Mouse (Mus musculus): ENCODE measurements around the gene Dolk.
A peak's percentile ranks its signal among the peaks of the same experiment; 100 is the strongest.

Gene Dolk

DNA sequence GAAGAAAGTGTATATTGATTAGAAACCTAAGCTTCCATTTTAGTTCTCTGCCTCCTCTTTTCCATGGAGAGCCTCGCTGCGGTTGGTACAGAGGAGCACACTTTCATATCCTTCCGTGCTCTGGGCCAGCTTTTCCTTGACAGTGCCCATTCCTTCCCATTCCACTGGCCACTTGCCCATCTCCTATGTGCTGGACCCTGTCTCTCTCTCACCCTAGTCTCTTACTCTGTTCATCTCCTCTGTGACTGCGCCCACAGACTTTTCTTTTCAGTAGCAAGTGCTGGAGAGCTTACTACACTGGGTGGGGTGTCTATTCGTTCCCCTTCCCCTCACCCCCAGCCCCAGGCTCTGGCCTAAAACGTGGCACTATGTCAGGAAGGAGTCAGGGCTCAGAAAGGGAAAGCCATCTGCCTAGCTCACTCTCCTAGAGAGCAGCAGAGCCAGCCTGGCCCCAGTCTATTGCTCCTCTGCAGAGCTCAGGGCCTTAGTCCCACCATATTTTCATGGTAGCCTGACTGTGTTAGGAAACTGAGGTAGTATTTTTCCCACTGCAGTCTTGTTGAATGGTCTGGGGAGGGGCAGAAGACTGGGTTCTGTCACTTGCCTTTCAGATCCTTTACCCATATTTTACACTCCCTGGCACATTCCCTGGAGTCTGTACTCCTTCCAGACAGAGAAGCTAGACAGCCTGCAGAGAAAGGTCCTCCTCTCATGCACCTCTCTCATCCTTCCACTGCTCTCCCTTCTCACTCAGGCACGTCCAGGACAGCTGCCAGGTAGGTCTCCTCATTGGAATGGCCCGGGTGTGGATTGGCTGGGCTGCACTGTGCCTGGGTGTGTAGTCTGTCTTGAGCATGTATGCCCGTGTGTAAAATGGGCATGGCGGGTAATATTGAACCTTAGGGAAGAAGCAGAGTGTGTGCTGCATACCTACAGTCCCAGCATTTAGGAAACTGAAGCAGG, 35.7 kb downstream of the Dolk start:
- no peak for DNase-seq (ENCODE audit: low spot score in 2 of 2)

DNA sequence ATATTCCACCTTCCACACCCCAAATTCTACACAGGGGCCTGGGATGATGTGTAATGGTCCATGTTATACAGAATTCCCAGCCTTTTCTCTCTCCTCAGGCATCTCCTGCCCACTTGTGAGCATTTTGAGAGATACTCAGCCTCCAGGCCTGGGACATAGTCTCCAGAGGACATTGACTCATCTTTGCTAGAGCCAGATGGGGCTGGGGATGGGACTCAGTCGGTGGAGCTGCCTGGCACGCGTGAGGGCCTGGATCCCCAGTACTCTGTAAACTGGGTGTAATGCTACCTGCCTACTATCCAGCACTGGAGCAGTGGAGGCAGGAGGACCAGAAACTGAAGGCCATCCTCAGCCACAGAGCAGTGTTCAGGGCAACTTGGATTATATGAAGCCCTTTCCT, 37.0 kb downstream of the Dolk start:
- no peak for DNase-seq (ENCODE audit: low spot score in 2 of 2)

DNA sequence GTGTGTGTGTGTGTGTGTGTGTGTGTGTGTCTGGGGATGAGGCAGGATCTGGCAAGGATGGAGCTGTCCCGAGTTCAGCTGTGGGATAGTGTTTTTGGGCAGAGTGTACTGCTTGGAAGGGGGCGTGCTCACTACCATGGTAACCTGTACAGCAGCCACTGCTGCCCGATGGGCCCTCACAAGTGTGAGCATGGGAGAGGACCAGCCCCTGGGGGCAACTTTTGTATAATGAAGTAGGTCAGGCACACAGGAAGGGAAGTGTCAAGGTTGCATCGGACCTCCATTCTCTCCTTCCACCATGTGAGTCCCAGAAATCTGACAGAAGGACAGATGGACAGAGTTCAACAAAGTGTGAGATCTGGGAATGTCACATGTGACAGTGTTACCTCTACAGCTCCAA, 38.5 kb downstream of the Dolk start:
- no peak for DNase-seq (ENCODE audit: low spot score in 2 of 2)

DNA sequence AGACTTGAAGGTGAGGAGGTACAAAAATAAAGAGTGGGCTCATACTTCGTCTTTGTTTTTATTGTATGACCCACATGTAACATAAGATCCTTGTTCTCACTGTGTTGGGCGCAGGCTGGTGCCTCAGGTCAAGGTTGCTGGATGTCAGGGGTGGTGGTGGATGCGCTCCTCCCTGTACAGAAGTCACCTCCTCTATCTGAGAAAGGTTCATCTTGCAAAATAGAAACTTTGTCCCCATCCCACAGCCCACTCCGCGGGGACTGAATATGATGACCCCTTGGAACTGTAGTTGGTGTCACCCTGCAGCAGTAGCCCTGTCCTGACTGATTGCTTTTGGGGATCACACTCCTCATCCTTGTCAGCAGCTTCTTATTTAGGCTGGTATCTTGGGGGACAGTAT, 39.1 kb downstream of the Dolk start:
- DNase-seq (ENCODE audit: low spot score in 2 of 2): no peak

DNA sequence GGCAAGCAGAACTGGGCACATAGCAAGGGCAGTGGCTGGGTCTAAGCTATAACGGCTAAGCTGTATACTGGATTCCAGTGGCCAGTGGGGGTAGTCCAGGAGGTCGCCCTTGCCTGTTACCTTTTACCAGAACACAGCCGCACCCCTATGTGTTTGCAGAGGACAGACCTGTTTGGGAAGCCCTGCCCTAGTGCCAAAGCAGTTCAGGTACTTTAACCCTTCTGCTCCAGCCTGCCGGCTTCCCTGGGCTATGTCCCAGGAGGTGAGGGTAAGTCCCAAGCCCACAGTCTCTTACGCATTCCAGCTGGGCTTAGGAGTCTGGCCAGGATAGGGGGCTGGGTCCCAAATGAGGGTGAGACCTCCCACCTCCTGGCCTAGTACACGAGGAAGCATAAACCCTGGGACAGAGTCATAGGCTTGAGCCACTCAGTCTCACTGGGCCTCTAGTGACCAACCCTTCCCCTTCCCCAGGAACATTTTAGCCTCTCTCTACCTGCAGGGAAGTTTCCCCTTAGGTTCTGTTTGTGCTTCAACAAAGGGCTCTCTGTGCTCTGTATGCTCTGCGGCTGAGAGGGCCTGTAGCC, 41.4 kb downstream of the Dolk start:
- no peak for DNase-seq (ENCODE audit: low spot score in 2 of 2)

DNA sequence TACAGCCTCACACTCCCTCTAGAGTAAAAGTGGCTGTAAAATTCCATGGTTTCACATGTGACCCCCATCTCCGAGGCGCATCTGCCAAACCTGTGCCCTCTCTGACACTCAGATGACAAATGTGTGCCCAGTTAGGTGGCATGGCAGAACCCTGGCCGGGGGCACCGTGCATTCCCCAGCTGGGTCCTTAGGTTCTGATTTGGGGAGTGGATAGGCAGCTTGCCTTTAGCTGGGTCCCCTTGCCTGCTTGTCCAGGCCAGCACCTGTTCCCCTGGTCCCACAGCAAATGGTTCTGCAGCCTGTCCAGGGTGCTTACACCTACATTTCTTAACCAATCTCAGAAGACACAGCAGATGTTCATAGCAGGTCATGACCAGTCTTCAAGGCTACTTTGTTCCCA, 42.7 kb downstream of the Dolk start:
- no peak for DNase-seq (ENCODE audit: low spot score in 2 of 2)

DNA sequence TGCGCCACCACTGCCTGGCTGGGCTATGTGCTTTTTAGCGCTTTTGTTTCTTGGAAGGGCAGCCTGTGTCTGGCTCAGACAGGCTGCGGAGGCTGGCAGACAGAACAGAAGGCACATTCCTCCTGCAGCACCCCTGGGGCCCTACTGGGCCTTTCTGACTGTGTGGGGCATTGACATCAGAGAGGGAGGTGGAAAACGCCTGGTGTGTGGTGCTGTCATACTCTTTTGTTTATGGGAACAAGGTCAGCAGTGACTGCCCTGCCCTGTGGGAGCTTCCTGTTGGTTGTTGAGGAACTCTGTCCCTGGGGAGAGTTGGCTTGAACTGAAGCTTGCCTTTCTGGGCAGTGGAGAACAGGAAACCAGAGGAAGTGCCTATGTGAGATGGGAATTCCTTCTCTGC, 43.6 kb downstream of the Dolk start:
- DNase-seq (ENCODE audit: low spot score in 2 of 2): no peak

DNA sequence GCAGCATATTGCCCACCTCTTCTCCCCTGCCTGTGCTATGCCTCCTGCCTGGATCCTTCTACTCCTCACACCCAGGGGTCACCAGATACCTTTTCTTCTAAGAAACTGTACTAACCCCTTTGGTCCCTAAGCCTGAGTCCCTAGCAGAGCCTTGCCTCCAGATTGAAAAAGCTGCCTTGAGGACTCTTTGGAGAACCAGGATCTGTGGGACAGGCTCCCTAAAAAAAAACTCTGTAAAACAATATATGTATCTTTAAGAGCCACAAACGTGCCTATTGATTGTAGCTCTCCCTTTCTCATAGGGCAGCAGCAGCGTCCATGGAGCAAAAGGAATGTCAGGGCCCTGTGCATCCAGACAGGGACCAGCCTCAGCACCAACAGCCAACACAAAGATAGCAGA, 45.9 kb downstream of the Dolk start, which contains the start of gene Gm28035:
Gene Gm28035 (plus strand): TSS at position 301 of the 400 bp plus-strand sequence.
- no peak for DNase-seq (ENCODE audit: low spot score in 2 of 2)

DNA sequence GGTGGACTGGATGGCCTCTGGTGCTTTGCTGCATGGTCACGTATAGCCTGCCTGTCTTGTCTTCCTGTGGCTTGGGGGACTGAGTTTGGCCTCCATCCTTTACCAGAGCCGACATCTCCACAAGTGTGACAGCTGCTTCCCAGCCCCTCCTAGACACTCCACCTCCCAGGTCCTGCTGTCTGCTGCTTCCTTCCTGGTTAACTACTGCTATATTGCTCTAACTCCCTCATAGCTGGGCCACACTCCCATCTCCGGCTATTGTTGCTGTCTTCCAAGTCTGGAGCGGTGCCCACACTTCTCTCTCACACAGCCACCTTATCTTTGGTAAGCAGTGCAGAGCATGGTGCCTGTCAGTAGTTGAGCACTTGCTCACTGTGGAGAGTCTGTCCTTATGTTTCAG, 46.4 kb downstream of the Dolk start:
- DNase-seq (ENCODE audit: low spot score in 2 of 2): no peak

DNA sequence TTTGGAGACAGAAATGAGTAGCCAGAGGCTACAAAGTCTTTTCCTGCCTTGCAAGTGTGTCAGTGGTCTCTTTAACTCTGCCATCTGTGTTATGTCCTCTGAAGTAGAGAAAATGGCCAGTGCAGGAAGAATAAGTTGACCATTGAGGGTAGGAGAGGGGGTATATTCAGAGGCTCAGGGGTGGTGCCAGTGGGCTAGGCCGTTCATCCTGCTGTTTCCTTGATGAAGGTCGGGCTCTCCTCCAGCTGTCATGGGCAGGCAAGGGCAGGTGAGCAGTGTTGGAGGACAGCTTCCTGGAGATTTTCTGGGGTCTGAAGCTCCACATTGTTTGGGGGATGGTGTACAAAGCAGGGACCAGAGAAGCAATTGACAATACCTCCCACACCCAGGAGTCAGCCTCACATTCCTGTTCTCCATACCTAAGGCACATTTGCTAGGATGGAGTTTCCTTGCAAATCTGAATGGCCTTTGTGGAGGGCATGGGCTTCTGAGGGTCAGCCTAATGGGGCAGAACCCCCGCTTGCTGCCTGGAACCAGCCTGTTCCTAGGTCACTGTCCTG, 47.1 kb downstream of the Dolk start:
- no peak for DNase-seq (ENCODE audit: low spot score in 2 of 2)

DNA sequence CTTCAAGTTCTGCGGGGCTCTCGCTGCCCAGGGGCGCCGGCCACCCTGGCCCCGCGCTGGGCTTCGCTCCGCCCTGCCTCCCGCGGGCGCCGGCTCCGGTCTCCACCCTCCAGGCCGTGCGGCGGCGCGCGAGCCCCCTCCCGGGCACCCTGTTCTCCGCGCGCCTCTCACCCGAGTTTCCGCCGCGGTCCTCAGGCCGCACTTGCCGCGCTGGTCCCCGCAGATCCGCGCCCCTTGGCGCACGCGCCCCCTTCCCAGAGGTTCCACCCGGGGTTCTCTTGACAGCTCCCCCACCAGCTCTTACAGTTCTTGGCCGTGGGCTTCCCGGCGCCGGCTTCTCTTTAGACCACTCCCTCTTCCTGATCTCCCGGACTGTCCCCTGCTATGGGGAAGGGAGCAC, 48.3 kb downstream of the Dolk start:
- peak; percentile 57 to 62 for DNase-seq (ENCODE audit: low spot score in 2 of 2)

DNA sequence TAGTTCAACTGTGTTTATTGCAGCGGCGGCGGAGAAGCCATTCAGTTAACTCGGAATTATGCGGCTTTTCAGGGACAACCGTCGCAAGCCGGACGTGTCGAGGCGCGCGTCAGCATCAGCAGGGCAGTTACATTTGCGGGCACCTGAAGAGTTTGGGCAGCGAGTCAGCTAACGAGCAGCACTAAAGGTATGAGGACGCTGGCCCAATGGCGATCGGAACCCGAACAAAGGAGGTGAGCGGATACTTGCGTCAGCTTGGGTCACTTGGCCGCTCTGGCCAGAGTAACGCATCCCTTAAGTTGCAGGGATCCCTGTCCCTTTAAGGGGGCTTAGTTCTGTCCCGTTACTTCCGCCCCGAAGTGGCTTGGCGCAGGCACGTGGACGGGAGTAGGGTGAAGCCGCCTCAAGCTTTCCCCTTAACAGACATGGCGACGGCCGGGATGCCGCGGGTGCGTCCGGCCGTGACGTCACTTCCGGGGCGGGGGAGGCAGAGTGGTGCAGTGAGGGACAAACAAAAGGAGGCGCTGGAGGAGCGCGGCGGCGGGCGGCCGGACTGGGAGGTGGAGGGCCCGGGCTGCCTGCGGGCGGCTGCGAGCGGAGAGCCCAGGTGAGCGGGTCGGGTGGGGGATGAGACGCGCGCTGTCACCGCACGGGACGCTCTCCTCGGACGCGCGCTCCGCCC, 48.8 kb downstream of the Dolk start, which contains the start of gene Lrrc8a:
Gene Lrrc8a (plus strand): TSS at position 517 of the 682 bp plus-strand sequence.
- DNase-seq (ENCODE audit: low spot score in 2 of 2): peak; percentile 99

DNA sequence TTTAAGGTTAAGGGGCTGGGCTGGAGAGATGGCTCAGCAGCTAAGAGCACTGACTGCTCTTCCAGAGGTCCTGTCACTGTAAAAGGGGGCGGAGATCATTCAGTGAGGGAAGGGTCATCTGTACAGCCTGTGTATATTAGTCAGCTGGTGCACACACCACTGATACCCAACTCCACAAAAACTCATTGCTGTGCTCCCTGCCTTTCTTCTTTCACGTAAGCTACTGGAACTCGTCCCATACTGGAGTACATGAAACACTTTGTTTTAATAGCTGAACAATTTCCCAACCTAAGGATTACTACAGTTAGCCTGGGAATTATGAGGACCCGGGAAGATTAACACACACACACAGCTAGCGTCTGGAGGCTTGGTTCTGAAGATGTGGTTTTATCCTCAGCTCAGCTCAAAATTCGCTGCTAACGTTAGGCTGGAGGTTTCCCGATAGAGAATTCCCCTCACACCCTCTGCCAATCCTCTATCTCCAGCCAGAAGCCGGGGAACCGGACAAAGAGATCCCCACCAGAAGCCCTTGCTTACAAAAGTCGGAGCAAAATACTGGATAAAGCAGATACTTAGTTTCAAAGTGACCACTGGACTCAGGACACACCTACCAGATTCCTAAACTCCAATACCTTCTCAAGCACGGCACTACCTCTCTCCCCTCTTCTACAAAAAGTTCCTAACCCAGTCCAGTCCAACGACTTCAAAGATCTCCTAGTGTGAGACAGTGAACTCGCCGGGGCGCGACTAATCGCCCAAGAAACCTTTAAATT, 49.5 kb downstream of the Dolk start:
- no peak for DNase-seq (ENCODE audit: low spot score in 2 of 2)

DNA sequence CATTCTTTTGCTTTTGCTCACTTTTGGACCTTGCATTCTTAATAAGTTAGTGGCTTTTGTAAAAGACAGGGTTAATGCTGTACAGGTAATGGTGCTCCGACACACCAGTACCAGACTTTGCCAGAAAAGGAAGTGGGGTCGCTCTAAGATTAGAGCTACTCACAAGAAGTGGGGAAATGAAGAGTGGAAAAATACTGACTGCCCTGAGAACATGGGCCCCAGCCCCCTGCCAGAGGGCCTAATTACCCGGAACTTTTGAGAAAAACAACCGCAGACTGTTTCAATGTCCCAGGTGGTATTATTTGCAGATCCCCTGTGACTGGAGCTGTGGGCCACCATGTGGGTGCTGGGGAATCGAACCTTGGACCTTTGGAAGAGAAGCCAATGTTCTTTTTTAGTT, 50.5 kb downstream of the Dolk start:
- DNase-seq (ENCODE audit: low spot score in 2 of 2): no peak
